Mouse (Mus musculus) embryonic facial prominence, embryonic 15.5 days (tissue): ENCODE data around the gene Hist1h1t. TPM values are rescaled to one million over a fixed set of nuclear protein-coding genes. Genes with fewer than 3 reads are reported as not detected.
"Not testable (repeated sequence)": the region's sequence is repeated elsewhere in the genome, so short reads cannot be mapped to it uniquely, and the experiment has no call there.

Experiments used
- ATAC-seq: fragments of 200-750 bp; cut with Nextera tagmentation; 2 replicates; pipeline ENCODE4 v1.8.0; 2017; ENCODE audit warnings: low read depth, moderate TSS enrichment; ENCODE audit not compliant: insufficient number of reproducible peaks, low FRiP score, low TSS enrichment
- H3K27ac ChIP-seq: fragments of 300-500 bp; sonication (generic); replicated peaks from 2 replicates; pipeline ENCODE4 v1.5.1; 2015; ENCODE audit warnings: mild to moderate bottlenecking, inconsistent platforms
- H3K27me3 ChIP-seq: fragments of 300-500 bp; sonication (generic); 2 replicates; pipeline ENCODE4 v1.6.1; 2015; ENCODE audit warnings: inconsistent platforms
- H3K36me3 ChIP-seq: fragments of 300-500 bp; sonication (generic); 2 replicates; pipeline ENCODE4 v1.6.1; 2015; ENCODE audit warnings: mild to moderate bottlenecking, inconsistent platforms
- H3K4me1 ChIP-seq: fragments of 300-500 bp; sonication (generic); 2 replicates; pipeline ENCODE4 v1.6.1; 2015; ENCODE audit warnings: inconsistent platforms
- H3K4me2 ChIP-seq: fragments of 300-500 bp; sonication (generic); replicated peaks from 2 replicates; pipeline ENCODE4 v1.6.1; 2015; ENCODE audit warnings: mild to moderate bottlenecking, inconsistent platforms
- H3K4me3 ChIP-seq: fragments of 300-500 bp; sonication (generic); replicated peaks from 2 replicates; pipeline ENCODE4 v1.5.1; 2015; ENCODE audit warnings: mild to moderate bottlenecking, inconsistent platforms
- H3K9ac ChIP-seq: fragments of 300-500 bp; sonication (generic); 2 replicates; pipeline ENCODE4 v1.6.1; 2015; ENCODE audit warnings: inconsistent platforms
- H3K9me3 ChIP-seq: fragments of 300-500 bp; sonication (generic); replicated peaks from 2 replicates; pipeline ENCODE4 v1.6.1; 2016; ENCODE audit warnings: inconsistent platforms
- WGBS: fragments of 180-500 bp; shearing (Covaris S2); methylation state at CpG from one replicate; pipeline ENCODE4 v1.1.7; 2015; 5-methylcytosine and 5-hydroxymethylcytosine counted together
- polyA plus RNA-seq: library from polyadenylated mRNA; unstranded; fragments of >200 nt; fragmentation: Nextera tagmentation; extraction: Ambion mirVana; gene quantifications from 2 replicates; pipeline ENCODE4 v1.2.1, GENCODE M21; 2015

Gene Hist1h1t
- polyA plus RNA-seq, 1 experiment from 2014 or later: not detected

GRCm38 (mm10) chr13:23700786-23701520 is 5.3 kb downstream of the Hist1h1t start:
- H3K9ac ChIP-seq: no peak overlapping the region
- H3K4me3 ChIP-seq: no peak overlapping the region
- no peak overlapping the region for H3K27ac ChIP-seq
- no peaks in the 10 kb centered on the region for H3K36me3 ChIP-seq
- 0 out of 2 replicates have a peak, but pooled peaks cover 14% of the 10 kb centered on the region for H3K4me1 ChIP-seq
- WGBS: 29% methylated on average over 8 of the region's 8 CpGs
- H3K4me2 ChIP-seq: no peak overlapping the region
- no peaks in the 10 kb centered on the region for H3K27me3 ChIP-seq
- ATAC-seq: peak; percentile 48; the same call in 1 of the 2 replicates
- H3K9me3 ChIP-seq: no peaks in the 10 kb centered on the region

DNA sequence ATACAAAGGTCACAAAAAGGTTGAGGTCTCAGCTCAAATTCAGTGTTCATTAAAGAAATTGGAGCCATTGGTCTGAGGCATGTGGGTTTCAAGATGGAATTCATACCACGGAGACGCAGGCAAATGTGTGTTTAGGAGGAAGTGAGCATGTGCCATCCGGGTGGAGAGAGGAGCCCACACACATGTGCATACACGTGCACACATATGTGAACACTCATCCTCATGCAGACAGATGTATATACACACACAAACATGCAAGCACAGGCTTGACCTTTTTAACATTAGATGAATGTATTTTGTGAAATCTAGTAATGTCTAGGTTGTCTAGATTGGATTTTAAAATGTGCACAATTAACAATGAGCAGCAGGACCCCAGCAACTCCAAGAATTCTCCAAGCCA is 6.6 kb downstream of the Hist1h1t start:
- no peak for ATAC-seq
- WGBS: 57% methylated on average over 4 of the region's 4 CpGs
- no peak overlapping the region for H3K4me3 ChIP-seq
- no peaks in the 10 kb centered on the region for H3K27me3 ChIP-seq
- H3K4me1 ChIP-seq: 0 out of 2 replicates have a peak, but pooled peaks cover 10% of the 10 kb centered on the region
- H3K9ac ChIP-seq: no peak overlapping the region
- H3K4me2 ChIP-seq: no peak overlapping the region
- no peak overlapping the region for H3K27ac ChIP-seq
- no peaks in the 10 kb centered on the region for H3K9me3 ChIP-seq
- no peaks in the 10 kb centered on the region for H3K36me3 ChIP-seq

DNA sequence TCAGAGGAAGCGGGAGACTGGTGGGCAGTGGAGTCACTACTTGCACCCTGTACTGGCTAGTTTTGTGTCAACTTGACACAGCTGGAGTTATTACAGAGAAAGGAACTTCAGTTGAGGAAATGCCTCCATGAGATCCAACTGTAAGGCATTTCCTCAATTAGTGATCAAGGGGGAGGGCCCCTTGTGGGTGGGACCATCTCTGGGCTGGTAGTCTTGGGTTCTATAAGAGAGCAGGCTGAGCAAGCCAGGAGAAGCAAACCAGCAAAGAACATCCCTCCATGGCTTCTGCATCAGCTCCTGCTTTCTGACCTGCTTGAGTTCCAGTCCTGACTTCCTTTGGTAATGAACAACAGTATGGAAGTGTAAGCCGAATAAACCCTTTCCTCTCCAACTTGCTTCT is 7.2 kb downstream of the Hist1h1t start:
- not testable (repeated sequence) for ATAC-seq, H3K36me3 ChIP-seq, H3K4me2 ChIP-seq, H3K9ac ChIP-seq, H3K27ac ChIP-seq, H3K9me3 ChIP-seq, H3K27me3 ChIP-seq, H3K4me3 ChIP-seq
- 84% methylated on average over 2 of the region's 2 CpGs for WGBS
- 0 out of 2 replicates have a peak, but pooled peaks cover 10% of the 10 kb centered on the region for H3K4me1 ChIP-seq

DNA sequence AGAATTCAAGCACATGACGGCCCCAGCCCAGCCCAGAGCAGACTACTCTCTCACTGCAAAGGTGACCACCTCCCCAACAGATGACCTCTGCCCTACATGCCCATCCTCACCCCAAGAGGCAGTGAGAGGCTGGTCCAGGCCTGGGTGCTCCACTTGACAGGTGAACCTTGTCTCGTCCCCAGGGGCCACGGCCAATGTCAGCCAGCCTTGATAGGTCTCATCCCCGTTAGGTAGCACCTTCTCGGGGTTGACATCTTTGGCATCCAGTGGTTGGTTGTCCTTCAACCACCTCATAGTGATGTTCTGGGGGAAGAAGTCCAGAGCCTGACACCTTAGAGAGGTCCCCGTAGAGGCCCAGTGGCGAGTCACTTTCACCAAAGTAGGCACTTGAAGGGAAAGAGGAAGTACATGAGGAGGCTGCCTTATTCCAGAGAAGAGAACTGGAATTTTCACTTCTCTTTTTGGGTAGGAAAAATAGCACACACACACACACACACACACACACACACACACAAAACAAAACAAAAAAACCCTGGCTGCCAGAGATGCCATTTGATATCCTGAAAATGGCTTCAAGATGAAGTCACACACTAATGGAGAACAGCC is 10.2 kb downstream of the Hist1h1t start:
- Histone ChIP-seq H3K27ac (no peak overlapping the region), H3K4me2 (no peak overlapping the region), H3K9ac (no peak overlapping the region), H3K4me1 (peaks cover 14% of the 10 kb centered on the region; the same call in 1 of the 2 replicates), H3K4me3 (no peak overlapping the region), H3K36me3 (no peaks in the 10 kb centered on the region), H3K27me3 (no peaks in the 10 kb centered on the region), H3K9me3 (no peaks in the 10 kb centered on the region)
- ATAC-seq: no peak
- WGBS: 90% methylated on average over 7 of the region's 7 CpGs

- ATAC-seq: no peak
- peaks cover 11% of the 10 kb centered on the region; the same call in 1 of the 2 replicates for H3K4me1 ChIP-seq
- no peaks in the 10 kb centered on the region for H3K9me3 ChIP-seq
- H3K4me3 ChIP-seq: no peak overlapping the region
- H3K4me2 ChIP-seq: no peak overlapping the region
- WGBS: 93% methylated on average over 12 of the region's 12 CpGs
- H3K36me3 ChIP-seq: no peaks in the 10 kb centered on the region
- no peak overlapping the region for H3K9ac ChIP-seq
- no peak overlapping the region for H3K27ac ChIP-seq
- no peaks in the 10 kb centered on the region for H3K27me3 ChIP-seq
Observed at GRCm38 (mm10) chr13:23706771-23707170, 11.2 kb downstream of the Hist1h1t start.

DNA sequence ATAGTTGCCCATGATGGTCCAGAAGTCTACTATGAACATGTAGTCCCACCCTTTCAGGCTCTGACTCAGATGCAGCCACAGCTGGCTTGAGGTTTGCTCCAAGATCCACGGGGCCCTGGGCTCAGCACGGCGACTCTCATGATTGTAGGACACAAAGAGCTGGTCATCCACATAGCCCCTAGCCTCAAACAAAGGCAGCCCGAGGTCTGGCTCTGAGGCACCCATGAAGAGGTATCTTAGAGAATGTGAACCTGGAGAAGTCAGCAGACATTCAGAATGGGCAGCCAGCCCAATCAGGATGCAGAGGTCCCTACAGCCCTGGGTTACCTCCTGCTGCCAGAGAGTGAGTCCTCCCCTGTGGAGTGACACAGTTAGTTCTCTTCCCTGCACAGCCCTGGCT is 12.4 kb downstream of the Hist1h1t start:
- Histone ChIP-seq H3K4me1 (peaks cover 11% of the 10 kb centered on the region; the same call in 1 of the 2 replicates), H3K27me3 (no peaks in the 10 kb centered on the region), H3K27ac (no peak overlapping the region), H3K4me3 (no peak overlapping the region), H3K9ac (no peak overlapping the region), H3K4me2 (no peak overlapping the region), H3K9me3 (no peaks in the 10 kb centered on the region), H3K36me3 (no peaks in the 10 kb centered on the region)
- 76% methylated on average over 4 of the region's 4 CpGs for WGBS
- ATAC-seq: no peak

GRCm38 (mm10) chr13:23708654-23709053 is 13.0 kb downstream of the Hist1h1t start:
- Histone ChIP-seq H3K9ac (no peak overlapping the region), H3K9me3 (no peaks in the 10 kb centered on the region), H3K4me1 (peaks cover 11% of the 10 kb centered on the region; the same call in 1 of the 2 replicates), H3K27me3 (no peaks in the 10 kb centered on the region), H3K36me3 (no peaks in the 10 kb centered on the region), H3K27ac (no peak overlapping the region), H3K4me2 (no peak overlapping the region), H3K4me3 (no peak overlapping the region)
- ATAC-seq: no peak
- WGBS: 61% methylated on average over 4 of the region's 4 CpGs

GRCm38 (mm10) chr13:23709714-23710373 is 14.2 kb downstream of the Hist1h1t start:
- H3K27ac ChIP-seq: no peak overlapping the region
- 13% methylated on average over 15 of the region's 15 CpGs for WGBS
- ATAC-seq: no peak

DNA sequence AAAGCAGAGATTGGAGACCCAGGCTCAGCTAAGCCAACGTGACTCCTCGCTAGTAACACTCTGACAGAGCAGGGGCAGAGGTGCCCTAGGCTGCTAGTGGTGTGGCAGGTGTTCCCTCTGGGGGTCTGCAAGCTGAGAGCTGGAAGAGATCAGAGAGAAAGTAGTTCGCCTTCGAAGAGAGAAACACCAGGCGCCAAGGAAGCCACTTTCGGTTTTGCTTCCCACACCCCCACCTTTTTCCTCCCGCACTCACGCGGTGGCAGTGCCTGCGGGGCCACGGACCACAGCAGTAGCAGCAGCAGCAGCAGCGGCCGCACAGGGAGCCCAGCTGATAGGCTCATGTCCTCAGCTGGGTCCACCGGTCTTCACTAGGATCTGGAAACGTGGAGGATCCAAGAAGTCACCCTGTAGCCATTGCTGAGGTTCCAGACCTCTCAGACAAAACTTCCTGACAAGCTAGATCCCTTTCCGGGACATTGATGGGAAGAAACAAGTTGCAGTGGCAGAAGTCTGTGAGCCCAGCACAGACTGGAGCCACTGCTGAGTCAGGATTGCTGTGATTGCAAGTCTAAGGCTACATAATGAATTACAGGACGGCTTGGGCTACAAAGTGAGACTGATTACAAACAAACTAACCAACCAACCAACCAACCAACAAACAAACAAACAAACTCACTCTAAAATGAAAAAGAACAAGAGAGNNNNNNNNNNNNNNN is 14.9 kb downstream of the Hist1h1t start, which contains the start of gene Hfe:
Gene Hfe (minus strand): TSS at position 481 of the 716 bp plus-strand sequence.
- 3% methylated on average over 17 of the region's 17 CpGs for WGBS
- no peak for ATAC-seq
- H3K9me3 ChIP-seq: no peaks in the 10 kb centered on the region
- peak within 1 kb of the TSS; percentile 76 for H3K4me2 ChIP-seq
- peak within 1 kb of the TSS; percentile 47 for H3K4me3 ChIP-seq
- H3K27me3 ChIP-seq: no peaks in the 10 kb centered on the region
- no peaks in the 10 kb centered on the region for H3K36me3 ChIP-seq
- peak within 1 kb of the TSS; percentile 33 for H3K9ac ChIP-seq
- peaks cover 11% of the 10 kb centered on the region; the same call in 1 of the 2 replicates for H3K4me1 ChIP-seq
- no peak within 1 kb of the TSS for H3K27ac ChIP-seq

More at GRCm38 (mm10) chr13:23709714-23710373, 14.2 kb downstream of the Hist1h1t start:
- Histone ChIP-seq H3K27me3 (no peaks in the 10 kb centered on the region), H3K4me2 (peak overlapping the region; percentile 76), H3K4me3 (peak overlapping the region; percentile 47), H3K9ac (peak overlapping the region; percentile 33), H3K36me3 (no peaks in the 10 kb centered on the region), H3K4me1 (peaks cover 11% of the 10 kb centered on the region; the same call in 1 of the 2 replicates), H3K9me3 (no peaks in the 10 kb centered on the region)

DNA sequence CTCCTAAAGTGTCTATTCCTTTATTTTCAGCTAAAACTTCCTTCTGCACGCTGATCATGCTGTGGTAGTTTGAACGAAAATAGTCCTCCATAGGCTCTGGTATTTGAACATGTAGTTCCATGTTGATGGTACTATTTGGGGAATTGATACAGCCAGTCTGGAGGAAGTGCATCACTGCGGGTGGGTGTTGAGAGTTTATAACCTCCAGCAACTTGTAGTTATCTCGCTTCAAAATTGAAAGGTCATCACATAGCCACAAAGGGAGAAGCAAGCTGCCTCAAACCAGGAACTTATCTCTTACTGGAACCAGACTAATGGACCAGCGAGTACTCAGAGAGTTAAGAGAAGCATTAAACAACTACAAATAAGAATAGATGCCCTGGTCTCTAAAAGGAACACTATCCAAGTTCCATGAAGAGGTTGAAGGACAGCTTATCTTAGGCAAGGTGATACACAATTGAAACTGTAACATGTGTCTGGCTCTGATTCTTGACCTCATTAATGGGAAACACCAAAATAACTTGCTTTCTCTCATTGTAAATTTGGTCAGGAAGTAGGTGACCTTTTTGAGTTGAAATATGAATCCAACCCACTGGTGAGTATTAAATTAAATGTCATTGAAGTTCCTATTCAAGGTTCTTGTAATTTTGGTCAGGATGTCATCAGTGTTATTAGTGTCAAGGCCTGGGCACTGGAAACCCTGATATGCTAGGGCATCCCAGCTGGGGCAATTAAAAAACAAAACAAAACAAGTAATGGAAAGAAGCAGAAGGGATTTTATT is 20.8 kb downstream of the Hist1h1t start:
- no peak overlapping the region for H3K27ac ChIP-seq
- 85% methylated on average over 5 of the region's 5 CpGs for WGBS
- H3K27me3 ChIP-seq: no peaks in the 10 kb centered on the region
- H3K9ac ChIP-seq: no peak overlapping the region
- no peaks in the 10 kb centered on the region for H3K4me1 ChIP-seq
- H3K36me3 ChIP-seq: no peaks in the 10 kb centered on the region
- H3K4me3 ChIP-seq: no peak overlapping the region
- H3K4me2 ChIP-seq: no peak overlapping the region
- no peak for ATAC-seq
- no peaks in the 10 kb centered on the region for H3K9me3 ChIP-seq
